Mouse (Mus musculus): ENCODE data around the gene Rcor1.
"Not testable (repeated sequence)": the region's sequence is repeated elsewhere in the genome, so short reads cannot be mapped to it uniquely, and the experiment has no call there.

Rcor1 gene

GRCm38 (mm10) chr12:111065330-111065729 is 26.2 kb downstream of the Rcor1 start:
- no peak for DNase-seq (ENCODE audit: low read depth in 2 of 2, low spot score in 2 of 2)

- DNase-seq (ENCODE audit: low read depth in 2 of 2, low spot score in 2 of 2), result no peak
Measured at GRCm38 (mm10) chr12:111067816-111068215, 28.7 kb downstream of the Rcor1 start.

GRCm38 (mm10) chr12:111069299-111069698 is 30.1 kb downstream of the Rcor1 start:
- DNase-seq (ENCODE audit: low read depth in 2 of 2, low spot score in 2 of 2), result not testable (repeated sequence)

GRCm38 (mm10) chr12:111071009-111071408 is 31.9 kb downstream of the Rcor1 start:
- no peak for DNase-seq (ENCODE audit: low read depth in 2 of 2, low spot score in 2 of 2)

- DNase-seq (ENCODE audit: low read depth in 2 of 2, low spot score in 2 of 2), result peak; percentile 59 to 73
Measured at GRCm38 (mm10) chr12:111071477-111072152, 32.5 kb downstream of the Rcor1 start.

GRCm38 (mm10) chr12:111076385-111076965 is 37.3 kb downstream of the Rcor1 start:
- no peak for DNase-seq (ENCODE audit: low read depth in 2 of 2, low spot score in 2 of 2)

GRCm38 (mm10) chr12:111085579-111085978 is 46.4 kb downstream of the Rcor1 start:
- DNase-seq (ENCODE audit: low read depth in 2 of 2, low spot score in 2 of 2), result no peak

- DNase-seq (ENCODE audit: low read depth in 2 of 2, low spot score in 2 of 2), result no peak
Measured at GRCm38 (mm10) chr12:111087066-111087465, 47.9 kb downstream of the Rcor1 start.

- peak; percentile 57 to 70 for DNase-seq (ENCODE audit: low read depth in 2 of 2, low spot score in 2 of 2)
Measured at GRCm38 (mm10) chr12:111088186-111088585, 49.0 kb downstream of the Rcor1 start.

- DNase-seq (ENCODE audit: low read depth in 2 of 2, low spot score in 2 of 2), result no peak
Measured at GRCm38 (mm10) chr12:111088731-111089141, 49.6 kb downstream of the Rcor1 start.

GRCm38 (mm10) chr12:111089145-111089544 is 50.0 kb downstream of the Rcor1 start:
- no peak for DNase-seq (ENCODE audit: low read depth in 2 of 2, low spot score in 2 of 2)

- no peak for DNase-seq (ENCODE audit: low read depth in 2 of 2, low spot score in 2 of 2)
Measured at GRCm38 (mm10) chr12:111090801-111091200, 51.6 kb downstream of the Rcor1 start.

- no peak for DNase-seq (ENCODE audit: low read depth in 2 of 2, low spot score in 2 of 2)
Measured at GRCm38 (mm10) chr12:111091981-111092380, 52.8 kb downstream of the Rcor1 start.

- no peak for DNase-seq (ENCODE audit: low read depth in 2 of 2, low spot score in 2 of 2)
Measured at GRCm38 (mm10) chr12:111094073-111094472, 54.9 kb downstream of the Rcor1 start.

GRCm38 (mm10) chr12:111095086-111095485 is 55.9 kb downstream of the Rcor1 start:
- DNase-seq (ENCODE audit: low read depth in 2 of 2, low spot score in 2 of 2), result no peak

- no peak for DNase-seq (ENCODE audit: low read depth in 2 of 2, low spot score in 2 of 2)
Measured at GRCm38 (mm10) chr12:111096249-111096648, 57.1 kb downstream of the Rcor1 start.

GRCm38 (mm10) chr12:111097036-111097435 is 57.9 kb downstream of the Rcor1 start:
- DNase-seq (ENCODE audit: low read depth in 2 of 2, low spot score in 2 of 2), result no peak

- DNase-seq (ENCODE audit: low read depth in 2 of 2, low spot score in 2 of 2), result no peak
Measured at GRCm38 (mm10) chr12:111111176-111111575, 72.0 kb downstream of the Rcor1 start.

GRCm38 (mm10) chr12:111114593-111114992 is 75.4 kb downstream of the Rcor1 start:
- no peak for DNase-seq (ENCODE audit: low read depth in 2 of 2, low spot score in 2 of 2)

GRCm38 (mm10) chr12:111119506-111120085 is 80.4 kb downstream of the Rcor1 start:
- DNase-seq (ENCODE audit: low read depth in 2 of 2, low spot score in 2 of 2), result no peak

GRCm38 (mm10) chr12:111120976-111121645 is 82.0 kb downstream of the Rcor1 start:
- DNase-seq (ENCODE audit: low read depth in 2 of 2, low spot score in 2 of 2), result no peak

GRCm38 (mm10) chr12:111122332-111122852 is 83.2 kb downstream of the Rcor1 start:
- DNase-seq (ENCODE audit: low read depth in 2 of 2, low spot score in 2 of 2), result peak; percentile 17 to 38

All from CD8-positive naive resting alpha-beta T cell, adult 2 months (primary cell).